Mouse (Mus musculus) right cerebral cortex, postnatal 4 days (tissue): ENCODE measurements at regions not wholly inside any gene's neighbourhood (a gene's known extent, or its start where the extent isn't known, plus 50 kb on each side); places are given as distances from the start of the nearest gene placed in this dataset.
A peak's percentile ranks its signal among the peaks of the same experiment; 100 is the strongest.

Experiments used
- DNase-seq: peaks from one replicate; pipeline ENCODE4 v3.0.0-alpha.2; 2022

- DNase-seq = no peak
Observed at GRCm38 (mm10) chr3:115590716-115591115, 124.2 kb downstream of the S1pr1 start.

- no peak for DNase-seq
Observed at GRCm38 (mm10) chr3:115588585-115588984, 126.3 kb downstream of the S1pr1 start.

GRCm38 (mm10) chr3:115580131-115580932 lies 134.5 kb downstream of the S1pr1 start:
- no peak for DNase-seq

- no peak for DNase-seq
Observed at GRCm38 (mm10) chr3:115575371-115575770, 139.5 kb downstream of the S1pr1 start.

- no peak for DNase-seq
Observed at GRCm38 (mm10) chr3:115562735-115563134, 152.1 kb downstream of the S1pr1 start.

- DNase-seq = no peak
Observed at GRCm38 (mm10) chr3:115554809-115555708, 159.8 kb downstream of the S1pr1 start.

GRCm38 (mm10) chr3:115553848-115554515 lies 160.9 kb downstream of the S1pr1 start:
- peak; percentile 6 for DNase-seq

GRCm38 (mm10) chr3:115541789-115542188 lies 173.1 kb downstream of the S1pr1 start:
- peak; percentile 13 for DNase-seq

GRCm38 (mm10) chr3:115538355-115538754 lies 176.5 kb downstream of the S1pr1 start:
- no peak for DNase-seq

GRCm38 (mm10) chr3:115532141-115532735 lies 182.6 kb downstream of the S1pr1 start:
- DNase-seq = no peak

GRCm38 (mm10) chr3:115530441-115530840 lies 184.4 kb downstream of the S1pr1 start:
- DNase-seq = no peak

GRCm38 (mm10) chr3:115529918-115530317 lies 185.0 kb downstream of the S1pr1 start:
- DNase-seq = peak; percentile 33

- DNase-seq = no peak
Observed at GRCm38 (mm10) chr3:115523515-115523914, 191.4 kb downstream of the S1pr1 start.

- DNase-seq = no peak
Observed at GRCm38 (mm10) chr3:115515645-115516044, 199.2 kb downstream of the S1pr1 start.

GRCm38 (mm10) chr3:115509658-115510057 lies 205.2 kb downstream of the S1pr1 start:
- DNase-seq = no peak

- DNase-seq = no peak
Observed at GRCm38 (mm10) chr3:115497420-115497819, 217.5 kb downstream of the S1pr1 start.

- DNase-seq = no peak
Observed at GRCm38 (mm10) chr3:115496110-115496509, 218.8 kb downstream of the S1pr1 start.

GRCm38 (mm10) chr3:115495692-115496091 lies 219.2 kb downstream of the S1pr1 start:
- no peak for DNase-seq

- DNase-seq = no peak
Observed at GRCm38 (mm10) chr3:115468980-115469379, 245.9 kb downstream of the S1pr1 start.

GRCm38 (mm10) chr3:115467850-115468249 lies 247.0 kb downstream of the S1pr1 start:
- no peak for DNase-seq

GRCm38 (mm10) chr3:115462623-115463022 lies 252.2 kb downstream of the S1pr1 start:
- no peak for DNase-seq
